Mouse (Mus musculus) adrenal gland, postnatal 25 days (tissue): ENCODE data around the gene Birc6. TPM values are rescaled to one million over a fixed set of nuclear protein-coding genes. Genes with fewer than 3 reads are reported as not detected.
"Not testable (repeated sequence)": the region's sequence is repeated elsewhere in the genome, so short reads cannot be mapped to it uniquely, and the experiment has no call there.

Source experiments
- DNase-seq: peaks from one replicate; pipeline ENCODE4 v3.0.0; 2021; ENCODE audit warnings: mixed read lengths
- total RNA-seq: library from RNA; stranded (reverse); gene quantifications from 2 replicates; pipeline ENCODE4 v1.2.3, GENCODE M21; 2021

The Birc6 gene
- total RNA-seq, 1 experiment from 2014 or later = 147 TPM

DNA sequence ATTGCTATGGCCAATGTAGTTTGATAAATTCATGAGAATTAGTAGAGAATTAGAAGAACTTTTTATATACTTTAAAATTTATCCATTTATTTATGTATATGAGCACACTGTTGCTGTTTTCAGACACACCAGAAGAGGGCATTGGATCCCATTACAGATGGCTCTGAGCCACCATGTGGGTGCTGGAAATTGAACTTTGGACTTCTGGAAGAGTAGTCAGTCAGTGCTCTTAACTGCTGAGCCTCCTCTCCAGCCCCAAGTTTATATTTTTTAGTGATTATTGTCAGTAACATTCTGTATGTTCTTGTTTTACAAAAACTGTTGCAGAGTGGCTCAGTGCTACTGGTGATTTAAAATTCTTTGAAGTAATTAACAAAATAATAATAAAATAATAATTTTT lies 36.1 kb downstream of the Birc6 start:
- no peak for DNase-seq

DNA sequence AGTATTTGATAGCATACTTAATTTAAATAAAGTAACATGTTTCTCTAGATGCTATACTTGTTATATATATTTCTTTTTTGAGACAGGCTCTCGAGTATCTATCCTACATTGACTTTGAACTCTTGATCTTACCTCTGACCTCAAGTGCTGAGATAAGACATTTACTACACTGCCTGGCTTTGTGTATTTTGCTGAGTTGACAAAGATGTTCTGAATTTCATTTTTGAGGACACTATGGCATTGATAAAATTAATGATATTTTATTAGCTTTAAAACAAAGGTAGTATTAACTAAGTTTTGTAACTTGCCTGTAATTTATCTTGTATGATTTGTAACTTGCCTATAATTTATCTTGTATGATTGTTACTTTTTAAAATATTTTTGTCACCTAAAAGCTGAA lies 41.1 kb downstream of the Birc6 start:
- DNase-seq = no peak

DNA sequence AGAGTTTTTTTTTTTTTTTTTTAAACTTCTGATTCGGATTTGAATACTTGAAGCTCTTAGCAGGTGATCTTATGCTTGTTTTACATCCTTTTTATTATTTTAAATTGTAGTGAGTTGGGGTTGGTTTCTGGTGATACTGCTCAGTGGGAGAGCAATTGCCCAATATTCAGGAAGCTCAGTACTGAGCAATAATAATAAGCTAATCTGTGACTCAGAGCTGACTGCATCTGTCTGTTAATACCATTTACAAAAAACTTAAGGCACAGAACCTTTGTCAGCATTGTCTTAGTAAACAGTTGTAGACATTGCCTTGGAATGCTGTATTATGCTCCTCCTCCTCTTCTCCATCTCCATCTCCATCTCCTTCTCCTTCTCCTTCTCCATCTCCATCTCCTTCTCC lies 42.5 kb downstream of the Birc6 start:
- DNase-seq = no peak

DNA sequence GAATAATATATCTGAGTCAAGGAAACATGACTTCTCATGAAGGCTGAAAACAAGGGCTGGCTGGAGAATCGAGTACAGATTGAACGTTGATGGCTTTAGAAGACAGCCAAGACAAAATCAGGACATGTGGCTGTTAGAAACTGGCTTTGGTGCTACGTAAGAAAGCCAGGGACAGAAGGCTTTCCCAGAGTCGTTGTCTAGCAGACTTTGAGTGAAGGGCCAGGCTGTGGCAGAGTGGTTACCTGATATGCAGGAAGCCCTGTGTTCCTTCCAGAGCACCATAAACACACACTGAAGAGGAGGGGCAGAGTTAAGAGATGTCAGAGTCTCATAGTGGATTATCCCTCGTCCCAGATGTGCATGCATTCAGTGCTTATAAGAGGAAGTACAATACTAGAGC lies 49.1 kb downstream of the Birc6 start:
- DNase-seq = no peak

DNA sequence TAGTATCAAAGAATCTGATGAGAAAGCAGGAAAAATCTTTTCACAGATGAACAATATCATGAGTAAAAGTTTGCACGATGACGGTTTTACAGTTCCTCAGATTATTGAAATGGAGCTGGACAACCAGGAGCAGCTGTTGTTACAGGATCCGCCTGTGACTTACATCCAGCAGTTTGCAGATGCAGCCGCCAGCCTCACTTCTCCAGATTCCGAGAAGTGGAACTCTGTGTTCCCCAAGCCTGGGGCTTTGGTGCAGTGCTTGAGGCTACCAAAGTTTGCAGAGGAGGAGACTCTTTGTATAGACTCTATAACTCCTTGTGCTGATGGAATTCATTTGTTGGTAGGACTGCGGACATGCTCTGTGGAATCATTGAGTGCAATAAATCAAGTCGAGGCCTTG lies 51.5 kb downstream of the Birc6 start:
- DNase-seq = no peak

DNA sequence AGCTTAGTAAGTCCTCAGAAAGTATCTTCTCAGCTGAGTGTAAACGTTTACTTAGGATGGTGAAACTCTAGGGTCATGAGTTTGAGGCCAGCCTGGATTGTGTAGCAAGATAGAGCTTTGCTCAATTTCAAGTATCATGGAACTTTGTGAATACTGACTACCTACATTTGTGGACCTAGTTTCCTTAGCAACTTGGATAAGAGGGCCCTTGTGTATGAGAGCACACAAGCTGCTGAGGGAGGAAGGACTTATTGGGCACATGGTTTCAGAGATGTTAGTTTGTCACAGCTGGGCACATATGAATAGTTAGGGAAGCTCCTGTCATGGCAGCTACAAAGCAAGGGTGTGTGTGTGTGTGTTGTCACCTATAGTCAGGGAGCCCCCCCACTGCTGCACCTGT lies 52.6 kb downstream of the Birc6 start:
- DNase-seq = no peak

DNA sequence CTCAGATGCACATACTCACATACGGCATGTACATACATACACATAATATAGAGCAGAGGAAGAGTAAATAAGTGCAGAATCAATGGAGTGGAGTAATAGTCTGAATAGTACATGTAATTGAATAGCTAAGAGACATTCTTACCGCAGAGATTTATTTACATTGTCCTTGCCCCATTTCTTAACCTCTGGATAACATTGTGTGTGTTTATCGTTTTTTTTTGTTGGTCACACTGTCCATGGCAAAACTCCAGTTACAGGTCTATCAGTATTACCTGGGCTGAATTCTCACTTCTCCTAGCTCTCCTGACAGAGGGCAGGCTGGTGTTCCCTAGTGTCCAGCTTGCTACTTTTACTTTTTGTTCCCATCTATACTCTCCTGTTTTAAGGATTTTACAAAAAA lies 58.7 kb downstream of the Birc6 start:
- DNase-seq = no peak

DNA sequence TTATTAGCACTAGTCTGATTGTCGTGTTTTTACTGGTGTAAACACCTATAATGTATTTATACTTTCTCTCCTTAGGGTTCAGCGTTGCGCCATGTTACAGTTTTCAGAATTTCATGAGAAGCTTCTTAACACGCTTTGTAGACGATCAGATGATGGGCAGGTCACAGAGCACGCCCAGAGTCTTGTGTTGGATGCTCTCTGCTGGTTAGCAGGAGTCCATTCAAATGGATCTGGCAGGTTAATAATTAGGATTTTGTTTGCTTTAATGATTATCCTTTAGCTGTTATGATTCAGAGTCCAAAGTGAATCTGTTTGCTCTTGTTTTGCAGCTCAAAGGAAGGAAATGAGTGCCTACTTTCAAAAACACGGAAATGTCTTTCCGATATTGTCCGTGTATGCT lies 70.8 kb downstream of the Birc6 start:
- DNase-seq = no peak

DNA sequence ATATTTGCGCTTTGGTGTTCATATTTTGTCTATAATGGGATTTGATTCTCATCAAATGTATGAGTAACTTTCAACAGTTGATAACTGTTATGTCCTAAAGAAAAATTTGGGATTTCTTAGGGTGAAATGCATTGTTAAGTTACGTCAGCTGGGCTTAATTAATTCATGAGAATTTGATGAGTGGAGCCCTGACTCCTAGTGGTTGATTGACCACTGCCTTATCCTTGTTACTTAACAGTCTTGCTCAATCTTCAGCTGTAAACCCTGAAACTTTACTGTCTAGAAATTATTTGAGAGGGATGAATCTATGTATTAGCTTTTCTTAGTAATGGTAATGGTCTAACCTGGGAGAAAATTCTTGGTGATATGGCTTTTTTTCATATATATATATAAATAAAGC lies 71.3 kb downstream of the Birc6 start:
- DNase-seq = no peak

DNA sequence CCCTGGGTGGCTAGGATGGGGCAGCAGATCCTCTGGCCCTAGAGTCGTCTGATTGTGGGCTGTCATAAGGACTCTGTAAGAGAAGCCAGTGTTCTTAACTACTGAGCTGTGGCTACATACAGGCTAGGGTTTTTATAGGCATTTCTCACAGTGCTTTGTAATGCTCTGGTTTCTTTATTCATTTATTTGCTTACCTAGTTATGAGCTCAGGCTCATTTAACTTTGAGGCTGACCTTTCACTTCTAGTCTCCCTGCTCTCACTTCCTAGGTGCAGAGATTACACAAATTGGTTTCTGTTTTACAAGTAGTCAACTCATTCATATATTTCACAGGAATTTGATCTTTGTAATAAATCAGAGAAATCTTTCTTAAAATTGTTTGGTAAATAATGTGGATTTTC lies 73.1 kb downstream of the Birc6 start:
- DNase-seq = no peak

DNA sequence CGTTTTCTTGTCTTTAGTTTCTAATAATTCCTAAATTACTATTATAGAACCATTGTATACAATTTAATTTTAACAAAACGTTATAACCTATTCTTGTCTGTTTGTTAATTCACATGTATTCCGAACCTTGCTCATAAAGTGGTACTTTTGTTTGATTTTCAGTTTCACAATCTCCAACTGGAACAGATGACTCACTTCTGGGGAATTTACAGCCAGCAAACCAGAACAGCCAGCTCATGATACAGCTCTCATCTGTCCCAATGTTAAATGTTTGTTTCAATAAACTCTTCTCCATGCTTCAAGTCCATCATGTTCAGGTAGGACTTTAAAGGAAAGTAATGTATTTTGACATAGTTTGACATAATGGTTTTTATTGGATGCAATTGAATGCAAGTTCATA lies 102.7 kb downstream of the Birc6 start:
- DNase-seq = no peak

DNA sequence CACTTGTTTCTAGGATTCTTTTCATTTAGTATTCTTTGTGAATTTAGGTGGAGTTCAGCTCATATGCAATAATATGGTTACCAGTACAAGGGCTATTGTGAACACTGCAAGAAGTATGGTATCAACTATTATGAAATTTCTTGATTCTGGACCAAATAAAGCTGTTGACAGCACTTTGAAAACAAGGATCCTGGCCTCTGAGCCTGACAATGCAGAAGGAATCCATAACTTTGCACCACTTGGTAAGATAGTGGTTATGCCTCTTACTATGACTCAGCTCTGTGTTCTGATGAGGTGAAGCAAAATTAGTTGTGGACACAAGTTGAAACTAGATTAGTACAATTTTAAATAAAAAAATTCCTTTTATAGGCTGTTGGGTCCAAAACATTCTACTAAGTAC lies 114.3 kb downstream of the Birc6 start:
- DNase-seq = no peak

DNA sequence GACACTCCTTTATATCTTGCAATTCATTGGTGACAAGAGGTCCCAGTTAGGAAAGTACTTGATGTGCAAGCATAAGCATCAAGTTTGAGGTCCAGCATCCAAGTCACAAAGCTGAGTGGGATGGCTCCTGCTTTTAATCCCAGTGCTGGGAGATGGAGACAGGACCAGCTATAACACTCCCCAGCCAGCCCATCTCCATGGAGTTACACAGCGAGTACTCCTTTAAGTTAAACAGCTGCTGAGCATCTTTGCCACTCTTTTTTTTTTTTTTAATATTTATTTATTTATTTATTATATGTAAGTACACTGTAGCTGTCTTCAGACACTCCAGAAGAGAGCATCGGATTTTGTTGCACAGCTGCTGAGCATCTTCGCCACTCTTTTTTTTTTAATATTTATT lies 130.3 kb downstream of the Birc6 start:
- no peak for DNase-seq

DNA sequence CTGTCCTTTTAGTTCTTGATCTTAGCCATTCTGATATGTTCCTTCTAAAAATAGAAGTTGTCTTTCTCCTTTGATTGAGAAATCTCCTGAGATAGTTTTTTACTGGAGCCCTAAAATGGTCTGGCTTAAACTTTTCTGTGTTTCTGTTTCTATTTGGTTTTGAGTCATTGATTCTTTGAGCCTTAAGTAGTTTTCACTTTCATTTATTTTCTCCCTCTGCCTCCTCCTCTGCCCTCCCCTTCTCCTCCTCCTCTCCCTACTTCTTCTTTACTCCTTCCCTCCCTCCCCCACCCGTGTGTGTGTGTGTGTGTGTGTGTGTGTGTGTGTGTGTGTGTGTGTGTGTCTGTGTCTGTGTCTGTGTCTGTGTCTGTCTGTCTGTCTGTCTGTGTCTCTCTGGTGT lies 139.9 kb downstream of the Birc6 start:
- DNase-seq = no peak

DNA sequence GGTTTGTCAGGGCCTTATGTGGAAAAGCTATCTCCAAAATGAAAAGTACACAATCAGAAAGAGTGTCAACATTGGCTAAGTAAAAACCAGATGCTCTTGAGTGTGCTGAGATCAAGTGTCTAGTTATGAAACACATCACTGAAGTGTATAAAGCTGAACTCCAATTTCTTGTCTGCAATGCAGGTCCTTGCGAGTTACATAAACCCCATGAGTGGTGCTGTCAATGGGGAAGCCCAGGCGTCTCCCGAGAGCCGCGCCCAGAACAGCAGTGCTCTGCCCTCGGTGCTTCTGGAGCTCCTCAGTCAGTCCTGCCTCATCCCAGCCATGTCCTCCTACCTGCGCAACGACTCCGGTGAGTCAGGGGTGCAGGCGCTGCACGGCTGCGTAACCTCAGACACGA lies 141.9 kb downstream of the Birc6 start:
- no peak for DNase-seq

DNA sequence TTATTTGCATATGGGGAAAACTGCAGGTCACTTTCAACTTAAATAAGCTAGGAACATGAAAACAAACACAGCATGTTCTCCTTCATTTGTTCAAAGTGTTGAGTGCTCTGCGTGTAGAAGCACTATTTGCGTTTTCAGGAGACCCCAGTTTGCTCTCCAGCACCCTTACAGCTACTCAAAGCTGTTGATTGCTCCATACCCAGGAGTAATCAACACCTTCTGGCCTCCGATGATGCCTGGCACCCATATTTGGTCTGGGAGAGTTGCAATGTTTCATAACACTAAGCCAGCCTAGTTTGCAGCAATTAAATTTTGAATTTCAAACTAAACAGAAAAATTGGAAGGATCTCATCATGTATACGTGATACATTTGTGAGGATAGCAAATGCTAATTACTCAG lies 144.4 kb downstream of the Birc6 start:
- no peak for DNase-seq

DNA sequence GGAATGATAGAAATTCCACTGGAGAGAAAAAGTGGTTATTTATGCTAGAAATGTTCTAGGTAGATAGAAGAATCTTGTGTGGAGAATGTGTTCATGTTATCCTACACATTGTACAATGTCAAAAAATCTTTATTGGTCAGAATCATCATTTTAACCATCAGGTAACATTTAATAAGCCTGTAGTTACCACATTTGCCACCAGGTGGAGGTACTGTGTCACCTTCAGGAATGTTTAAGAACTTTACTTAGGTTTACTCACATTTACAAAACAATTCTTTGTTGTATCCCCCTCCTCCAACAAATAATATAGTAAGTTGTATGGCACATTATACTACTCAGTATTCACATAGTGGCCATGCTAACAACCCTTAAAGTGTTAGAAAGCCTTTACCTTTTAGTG lies 145.2 kb downstream of the Birc6 start:
- no peak for DNase-seq

DNA sequence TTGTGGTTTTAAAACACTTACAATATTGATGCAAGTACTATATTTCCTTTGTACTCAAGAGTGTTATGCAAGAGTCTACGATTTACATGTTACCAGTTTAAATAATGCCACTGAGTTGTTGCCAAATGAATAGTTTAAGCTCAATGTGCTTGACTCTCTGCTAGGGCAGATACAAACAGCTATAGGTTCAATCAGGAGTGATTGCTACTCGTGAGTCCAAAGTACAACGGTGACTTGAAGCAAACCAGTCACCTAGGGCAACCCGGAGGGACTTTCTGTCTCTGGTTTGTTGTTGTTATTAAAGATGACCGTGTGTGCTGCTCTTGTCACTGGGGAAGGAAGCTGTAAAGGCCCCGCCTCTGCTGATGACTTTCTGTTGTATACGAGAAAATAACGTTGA lies 150.0 kb downstream of the Birc6 start:
- DNase-seq = no peak

DNA sequence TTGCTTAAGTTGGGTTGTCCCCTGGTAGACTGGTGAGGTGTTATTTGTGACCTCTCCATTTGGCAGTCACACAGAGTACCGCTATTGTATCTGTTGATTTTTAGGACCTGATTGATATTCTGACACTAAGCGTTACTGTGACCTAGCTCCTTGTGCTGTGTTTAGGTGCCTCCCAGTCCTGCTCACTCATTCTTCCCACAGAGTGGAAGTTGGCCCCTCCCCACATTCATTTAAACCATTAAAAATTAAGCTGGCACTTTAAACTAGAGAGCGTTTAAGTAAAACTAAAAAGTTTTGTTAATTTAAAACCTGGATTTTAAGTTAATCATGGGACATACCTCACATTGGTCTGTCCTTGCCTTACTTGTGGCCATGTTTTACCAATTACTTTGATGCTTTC lies 156.8 kb downstream of the Birc6 start:
- no peak for DNase-seq

DNA sequence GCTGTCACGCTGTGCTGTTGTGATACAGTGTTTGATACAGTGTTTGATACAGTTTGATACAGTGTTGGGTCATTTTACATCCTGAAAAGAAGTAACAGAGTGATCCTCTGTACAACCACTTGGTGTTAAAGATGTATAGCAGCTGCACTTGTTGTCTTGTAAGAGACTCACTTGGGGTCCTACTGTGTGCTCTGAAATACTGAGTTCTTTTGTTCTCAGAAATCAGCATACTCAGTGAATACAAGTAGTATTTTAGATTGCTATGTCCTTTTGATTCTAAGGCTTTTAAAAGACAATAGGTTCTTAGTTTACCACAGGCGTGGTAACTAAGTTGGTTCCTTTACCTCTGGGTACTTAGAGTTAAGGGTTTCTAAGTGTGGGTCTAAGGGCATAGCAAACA lies 160.5 kb downstream of the Birc6 start:
- no peak for DNase-seq

DNA sequence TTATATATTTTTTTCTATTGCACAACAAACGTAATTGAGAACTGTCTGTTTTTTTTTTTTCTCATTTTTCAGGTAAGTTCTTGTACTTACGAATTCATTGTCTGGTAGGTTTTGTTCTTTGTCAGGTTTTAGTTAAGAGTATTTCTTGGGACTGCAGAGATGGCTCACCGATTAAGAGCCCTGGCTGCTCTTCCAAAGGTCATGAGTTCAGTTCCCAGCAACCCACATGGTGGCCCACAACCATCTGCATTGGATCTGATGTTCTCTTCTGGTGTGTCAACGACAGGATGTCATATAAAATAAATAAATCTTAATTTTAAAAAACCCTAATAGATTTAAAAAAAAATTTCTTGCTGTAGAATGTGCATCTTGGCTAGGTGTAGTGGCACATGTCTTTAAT lies 161.3 kb downstream of the Birc6 start:
- no peak for DNase-seq

DNA sequence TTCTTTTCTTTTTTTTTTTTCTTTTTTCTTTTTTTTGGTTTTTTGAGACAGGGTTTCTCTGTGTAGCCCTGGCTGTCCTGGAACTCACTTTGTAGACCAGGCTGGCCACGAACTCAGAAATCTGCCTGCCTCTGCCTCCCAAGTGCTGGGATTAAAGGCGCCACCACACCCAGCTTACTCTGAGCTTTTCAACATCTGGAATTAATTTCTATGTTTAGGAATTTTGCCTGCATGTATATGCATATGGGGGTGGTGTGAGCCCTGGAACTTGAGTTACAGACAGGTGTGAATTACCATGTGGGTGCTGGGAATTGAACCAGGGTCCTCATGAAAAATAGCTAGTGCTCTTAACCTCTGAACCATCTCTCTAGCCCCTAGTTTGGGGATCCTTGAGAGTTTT lies 173.6 kb downstream of the Birc6 start:
- not testable (repeated sequence) for DNase-seq

DNA sequence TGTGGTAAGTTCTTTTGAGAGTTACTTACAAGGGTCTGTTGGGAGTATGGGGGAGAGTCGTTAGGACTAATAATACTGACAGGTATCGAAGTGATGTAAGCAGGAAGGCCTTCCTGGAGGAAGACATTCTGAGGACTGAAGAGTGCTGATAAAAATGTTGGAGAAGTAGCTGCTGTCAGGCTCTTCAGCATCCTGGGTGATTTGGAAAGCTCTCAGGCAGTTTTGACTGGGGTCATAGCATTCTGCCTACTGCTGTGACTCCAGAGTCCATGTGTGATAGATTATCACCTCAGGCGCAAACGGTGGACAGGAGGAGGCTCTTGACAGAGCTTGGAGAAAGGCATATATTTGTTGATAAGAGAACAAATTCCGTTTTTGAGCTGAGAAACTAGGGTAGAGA lies 177.4 kb downstream of the Birc6 start:
- DNase-seq = no peak

DNA sequence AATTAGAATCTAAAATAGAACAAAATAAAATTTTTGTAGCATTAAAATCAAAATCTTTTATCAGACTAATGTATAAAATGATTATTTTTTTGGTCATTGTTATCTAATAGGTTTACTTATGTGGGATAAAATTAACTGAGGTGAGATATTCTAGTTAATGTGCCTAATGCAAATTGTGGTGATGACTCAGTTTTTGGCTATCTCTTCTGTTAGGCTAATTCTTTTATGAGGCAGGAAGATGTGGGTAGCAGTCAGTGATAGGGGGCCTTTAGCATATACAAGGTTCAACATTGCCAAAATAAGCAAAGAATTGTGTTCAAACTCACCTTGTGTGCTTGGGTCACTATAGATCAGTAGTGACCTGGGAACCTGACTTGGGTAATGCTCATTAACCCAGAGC lies 178.5 kb downstream of the Birc6 start:
- DNase-seq = no peak

DNA sequence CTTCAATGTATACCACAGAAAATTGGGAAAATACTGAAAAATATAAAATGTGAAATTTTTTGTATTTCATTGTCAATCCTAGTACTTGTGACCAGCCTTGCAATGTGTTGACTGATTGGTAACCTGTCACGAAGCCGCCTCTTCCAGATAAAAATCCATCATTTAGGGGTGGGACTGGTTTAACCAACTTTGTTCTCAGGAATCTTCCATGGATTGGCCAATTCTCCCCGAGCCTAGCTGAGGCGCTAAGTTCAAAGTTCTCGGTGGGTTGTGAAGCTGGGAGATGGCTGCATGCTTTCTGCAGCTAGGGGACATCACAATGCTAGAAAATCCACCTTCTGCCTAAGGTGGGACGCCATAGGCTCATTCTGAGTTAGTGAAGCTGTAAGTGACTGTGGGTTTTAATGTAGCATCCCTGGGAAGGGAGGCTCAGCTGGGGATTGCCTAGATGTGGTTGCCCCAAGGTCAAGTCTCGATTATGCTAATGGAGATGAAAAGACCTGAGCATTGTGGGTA lies 179.6 kb downstream of the Birc6 start:
- DNase-seq = no peak

DNA sequence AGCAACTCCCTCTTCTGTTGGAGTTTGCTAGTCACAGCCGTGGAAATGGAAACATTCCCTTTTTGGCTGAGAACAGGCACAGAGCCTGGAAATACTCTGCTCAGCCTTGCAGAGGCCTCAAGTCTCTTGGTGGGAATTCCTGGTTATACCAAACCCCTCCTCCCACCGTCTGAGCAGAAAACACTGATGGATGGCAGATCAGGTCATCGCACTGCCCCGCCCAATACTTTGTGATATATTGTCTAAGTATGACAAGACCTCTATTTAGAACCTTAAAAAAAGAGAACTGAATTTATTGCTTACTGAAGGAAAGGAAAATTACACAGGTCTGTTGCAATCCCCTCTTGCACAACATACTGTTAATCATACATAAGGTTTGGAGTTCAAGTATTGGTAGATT lies 182.6 kb downstream of the Birc6 start:
- DNase-seq = peak; percentile 8
